Mouse (Mus musculus): ENCODE measurements at regions not wholly inside any gene's neighbourhood (a gene's known extent, or its start where the extent isn't known, plus 50 kb on each side); places are given as distances from the start of the nearest gene placed in this dataset.

DNA sequence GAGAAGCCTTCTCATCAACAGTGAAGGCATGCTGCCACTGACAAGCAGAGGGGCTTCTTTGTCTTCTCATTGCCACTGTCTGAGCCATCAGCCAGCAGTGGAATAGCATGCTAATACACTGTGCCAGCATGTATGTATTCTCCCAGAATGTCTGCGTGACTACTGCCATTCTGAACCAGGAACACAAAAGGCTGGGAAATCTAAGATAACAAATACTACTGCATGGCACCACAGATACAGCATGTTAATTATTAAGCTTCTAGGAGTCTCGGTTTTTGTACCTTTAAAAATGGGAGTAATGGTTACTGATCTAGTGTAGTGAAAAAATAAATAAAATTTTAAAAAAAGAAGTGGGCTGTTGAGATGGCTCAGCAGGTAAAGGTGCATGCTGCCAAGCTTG, 425.9 kb upstream of the Kif2a start:
- TF ChIP-seq CTCF (conservative IDR thresholded peaks at IDR 0.05; ENCODE audit: low read length) (no peak), NANOG (IDR thresholded peaks at IDR 0.05; ENCODE audit: borderline replicate concordance, low read length) (no peak), POU5F1 (IDR thresholded peaks at IDR 0.05; ENCODE audit: borderline replicate concordance, low read length) (no peak)

Data from E14TG2a.4 (cell line).